Mouse (Mus musculus): ENCODE measurements at regions not wholly inside any gene's neighbourhood (a gene's known extent, or its start where the extent isn't known, plus 50 kb on each side); places are given as distances from the start of the nearest gene placed in this dataset.

GRCm38 (mm10) chr1:166735545-166735944 is 53.9 kb upstream of the Fmo9 start:
- no peak overlapping the region for H3K4me3 ChIP-seq (ENCODE audit: insufficient read depth, low read length)
- no peak for TF ChIP-seq POLR2A (IDR thresholded peaks at IDR 0.05; ENCODE audit: low read depth, low read length)
- TF ChIP-seq CTCF (IDR thresholded peaks at IDR 0.05; ENCODE audit: borderline replicate concordance, insufficient read depth, low read length), result no peak
- no peaks in the 10 kb centered on the region for H3K4me1 ChIP-seq (ENCODE audit: control insufficient read depth, insufficient read depth, low read length)
- no peak overlapping the region for H3K27ac ChIP-seq (ENCODE audit: insufficient read depth, low read length)

GRCm38 (mm10) chr1:166738029-166738428 is 56.4 kb upstream of the Fmo9 start:
- H3K4me3 ChIP-seq (ENCODE audit: insufficient read depth, low read length), result no peak overlapping the region
- TF ChIP-seq POLR2A (IDR thresholded peaks at IDR 0.05; ENCODE audit: low read depth, low read length), result no peak
- TF ChIP-seq CTCF (IDR thresholded peaks at IDR 0.05; ENCODE audit: borderline replicate concordance, insufficient read depth, low read length), result peak; percentile 24; the same call in 1 of the 2 replicates

GRCm38 (mm10) chr1:166750236-166750635 is 68.6 kb upstream of the Fmo9 start:
- Histone ChIP-seq H3K27ac (ENCODE audit: insufficient read depth, low read length) (no peak overlapping the region), H3K4me3 (ENCODE audit: insufficient read depth, low read length) (no peak overlapping the region), H3K4me1 (ENCODE audit: control insufficient read depth, insufficient read depth, low read length) (no peaks in the 10 kb centered on the region)
- TF ChIP-seq POLR2A (IDR thresholded peaks at IDR 0.05; ENCODE audit: low read depth, low read length) (no peak), CTCF (IDR thresholded peaks at IDR 0.05; ENCODE audit: borderline replicate concordance, insufficient read depth, low read length) (no peak)

More at GRCm38 (mm10) chr1:166738029-166738428, 56.4 kb upstream of the Fmo9 start:
- Histone ChIP-seq H3K27ac (ENCODE audit: insufficient read depth, low read length) (no peak overlapping the region), H3K4me1 (ENCODE audit: control insufficient read depth, insufficient read depth, low read length) (no peaks in the 10 kb centered on the region)

GRCm38 (mm10) chr1:166750777-166751176 is 69.1 kb upstream of the Fmo9 start:
- Histone ChIP-seq H3K27ac (ENCODE audit: insufficient read depth, low read length) (no peak overlapping the region), H3K4me1 (ENCODE audit: control insufficient read depth, insufficient read depth, low read length) (no peaks in the 10 kb centered on the region), H3K4me3 (ENCODE audit: insufficient read depth, low read length) (no peak overlapping the region)
- TF ChIP-seq CTCF (IDR thresholded peaks at IDR 0.05; ENCODE audit: borderline replicate concordance, insufficient read depth, low read length), result no peak
- TF ChIP-seq POLR2A (IDR thresholded peaks at IDR 0.05; ENCODE audit: low read depth, low read length), result no peak

GRCm38 (mm10) chr1:166751436-166751835 is 69.8 kb upstream of the Fmo9 start:
- no peak for TF ChIP-seq CTCF (IDR thresholded peaks at IDR 0.05; ENCODE audit: borderline replicate concordance, insufficient read depth, low read length)
- TF ChIP-seq POLR2A (IDR thresholded peaks at IDR 0.05; ENCODE audit: low read depth, low read length), result no peak
- no peaks in the 10 kb centered on the region for H3K4me1 ChIP-seq (ENCODE audit: control insufficient read depth, insufficient read depth, low read length)
- H3K4me3 ChIP-seq (ENCODE audit: insufficient read depth, low read length), result no peak overlapping the region
- no peak overlapping the region for H3K27ac ChIP-seq (ENCODE audit: insufficient read depth, low read length)

- TF ChIP-seq CTCF (IDR thresholded peaks at IDR 0.05; ENCODE audit: borderline replicate concordance, insufficient read depth, low read length) (no peak), POLR2A (IDR thresholded peaks at IDR 0.05; ENCODE audit: low read depth, low read length) (no peak)
- H3K4me3 ChIP-seq (ENCODE audit: insufficient read depth, low read length), result no peak overlapping the region
- H3K27ac ChIP-seq (ENCODE audit: insufficient read depth, low read length), result no peak overlapping the region
- no peaks in the 10 kb centered on the region for H3K4me1 ChIP-seq (ENCODE audit: control insufficient read depth, insufficient read depth, low read length)
Observed at GRCm38 (mm10) chr1:166752990-166753709, 71.5 kb upstream of the Fmo9 start.

- no peak for TF ChIP-seq CTCF (IDR thresholded peaks at IDR 0.05; ENCODE audit: borderline replicate concordance, insufficient read depth, low read length)
- no peak for TF ChIP-seq POLR2A (IDR thresholded peaks at IDR 0.05; ENCODE audit: low read depth, low read length)
- Histone ChIP-seq H3K4me3 (ENCODE audit: insufficient read depth, low read length) (no peak overlapping the region), H3K27ac (ENCODE audit: insufficient read depth, low read length) (no peak overlapping the region), H3K4me1 (ENCODE audit: control insufficient read depth, insufficient read depth, low read length) (no peaks in the 10 kb centered on the region)
Observed at GRCm38 (mm10) chr1:166758987-166759386, 77.3 kb upstream of the Fmo9 start.

- H3K27ac ChIP-seq (ENCODE audit: insufficient read depth, low read length), result no peak overlapping the region
- no peak overlapping the region for H3K4me3 ChIP-seq (ENCODE audit: insufficient read depth, low read length)
- H3K4me1 ChIP-seq (ENCODE audit: control insufficient read depth, insufficient read depth, low read length), result no peaks in the 10 kb centered on the region
- TF ChIP-seq CTCF (IDR thresholded peaks at IDR 0.05; ENCODE audit: borderline replicate concordance, insufficient read depth, low read length), result no peak
- TF ChIP-seq POLR2A (IDR thresholded peaks at IDR 0.05; ENCODE audit: low read depth, low read length), result no peak
Observed at GRCm38 (mm10) chr1:166773114-166773513, 91.5 kb upstream of the Fmo9 start.

- no peak for TF ChIP-seq POLR2A (IDR thresholded peaks at IDR 0.05; ENCODE audit: low read depth, low read length)
- peak; percentile 57; the same call in 1 of the 2 replicates for TF ChIP-seq CTCF (IDR thresholded peaks at IDR 0.05; ENCODE audit: borderline replicate concordance, insufficient read depth, low read length)
- no peak overlapping the region for H3K4me3 ChIP-seq (ENCODE audit: insufficient read depth, low read length)
- H3K4me1 ChIP-seq (ENCODE audit: control insufficient read depth, insufficient read depth, low read length), result no peaks in the 10 kb centered on the region
- no peak overlapping the region for H3K27ac ChIP-seq (ENCODE audit: insufficient read depth, low read length)
Observed at GRCm38 (mm10) chr1:166782106-166782505, 100.5 kb upstream of the Fmo9 start.

- no peaks in the 10 kb centered on the region; the same call in 1 of the 2 replicates for H3K4me1 ChIP-seq (ENCODE audit: control insufficient read depth, insufficient read depth, low read length)
- TF ChIP-seq CTCF (IDR thresholded peaks at IDR 0.05; ENCODE audit: borderline replicate concordance, insufficient read depth, low read length) (no peak), POLR2A (IDR thresholded peaks at IDR 0.05; ENCODE audit: low read depth, low read length) (no peak)
- no peak overlapping the region for H3K4me3 ChIP-seq (ENCODE audit: insufficient read depth, low read length)
- peak overlapping the region; percentile 65; the same call in 1 of the 2 replicates for H3K27ac ChIP-seq (ENCODE audit: insufficient read depth, low read length)
Observed at GRCm38 (mm10) chr1:166787945-166788344, 106.3 kb upstream of the Fmo9 start.

Measured in embryonic fibroblast, embryonic 13.5 days (primary cell).